Mouse (Mus musculus) CH12.LX (cell line): ENCODE data around the gene Gm29735.
"Not testable (repeated sequence)": the region's sequence is repeated elsewhere in the genome, so short reads cannot be mapped to it uniquely, and the experiment has no call there.

Source experiments
- CHD2 ChIP-seq: IDR thresholded peaks from 2 replicates; pipeline ENCODE4 v1.6.1; 2011; ENCODE audit warnings: low read length, improper control_type of control experiment
- CTCF ChIP-seq, 2 experiments: IDR thresholded peaks in 1 of 2; conservative IDR thresholded peaks in 1 of 2; 2 replicates each; pipeline ENCODE4 v1.5.1; 2011 to 2012; ENCODE audit warnings: low read depth in 2 of 2, low read length in 2 of 2, improper control_type of control experiment in 1 of 2, inconsistent platforms in 1 of 2, mild to moderate bottlenecking in 1 of 2, moderate library complexity in 1 of 2
- EP300 ChIP-seq: IDR thresholded peaks from 2 replicates; pipeline ENCODE4 v1.6.1; 2011; ENCODE audit warnings: low read length, improper control_type of control experiment
- HCFC1 ChIP-seq: IDR thresholded peaks from 2 replicates; pipeline ENCODE4 v1.6.1; 2012; ENCODE audit warnings: low read depth, mild to moderate bottlenecking, inconsistent platforms, low read length, improper control_type of control experiment
- MAZ ChIP-seq: IDR thresholded peaks from 2 replicates; pipeline ENCODE4 v1.6.1; 2012; ENCODE audit warnings: low read depth, mild to moderate bottlenecking, inconsistent platforms, low read length, improper control_type of control experiment, moderate library complexity
- NRF1 ChIP-seq: IDR thresholded peaks from 2 replicates; pipeline ENCODE4 v1.6.1; 2014; ENCODE audit warnings: low read depth, mild to moderate bottlenecking, inconsistent platforms, low read length, improper control_type of control experiment, moderate library complexity
- POLR2A ChIP-seq: IDR thresholded peaks from 2 replicates; pipeline ENCODE4 v1.6.1; 2011; ENCODE audit warnings: low read depth, mild to moderate bottlenecking, improper control_type of control experiment, low read length
- SIN3A ChIP-seq: IDR thresholded peaks from 2 replicates; pipeline ENCODE4 v1.6.1; 2012; ENCODE audit warnings: low read length, improper control_type of control experiment, inconsistent platforms
- TBP ChIP-seq: conservative IDR thresholded peaks from 2 replicates; pipeline ENCODE4 v1.6.1; 2011; ENCODE audit warnings: low read depth, low read length, improper control_type of control experiment

DNA sequence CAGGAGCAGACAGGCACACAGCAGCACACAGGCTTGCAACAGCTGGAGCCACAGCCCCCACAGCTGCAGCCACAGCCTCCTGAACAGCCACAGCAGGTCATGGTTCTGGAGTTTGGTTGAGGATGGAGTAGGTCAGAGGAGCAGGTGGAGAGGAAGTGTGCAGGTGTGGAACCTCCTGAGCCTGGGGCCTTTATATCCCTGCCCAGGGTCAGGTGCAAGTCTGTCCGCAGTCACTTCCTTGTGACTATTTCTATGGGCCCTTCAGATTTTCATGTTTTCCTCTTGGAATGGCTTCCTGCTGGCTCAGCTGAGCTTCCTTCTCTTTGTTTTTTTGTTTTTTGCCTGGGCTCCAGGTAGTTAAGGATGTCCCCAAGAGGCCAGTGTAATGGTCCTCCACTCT, 36.3 kb downstream of the Gm29735 start, which contains the start of gene Gm45618:
- not testable (repeated sequence) for TF ChIP-seq POLR2A; CHD2; TBP; CTCF (conservative IDR thresholded peaks at IDR 0.05 in 1 of 2, IDR thresholded peaks at IDR 0.05 in 1 of 2; ENCODE audit: low read depth in 2 of 2, low read length in 2 of 2); SIN3A; HCFC1; EP300; MAZ; NRF1
